Mouse (Mus musculus): ENCODE data around the gene Rpgrip1l. TPM values are rescaled to one million over a fixed set of nuclear protein-coding genes. Genes with fewer than 3 reads are reported as not detected.

Rpgrip1l gene
- polyA plus RNA-seq, 1 experiment from 2014 or later: 17.1 TPM

GRCm38 (mm10) chr8:91205897-91206296 lies 107.2 kb downstream of the Rpgrip1l start:
- Histone ChIP-seq H3K27ac (no peak overlapping the region), H3K27me3 (0 out of 2 replicates have a peak, but pooled peaks cover 3% of the 10 kb centered on the region), H3K4me1 (replicated peaks) (no peaks in the 10 kb centered on the region), H3K9me3 (no peaks in the 10 kb centered on the region), H3K4me2 (no peak overlapping the region), H3K36me3 (no peaks in the 10 kb centered on the region), H3K4me3 (replicated peaks) (no peak overlapping the region), H3K9ac (replicated peaks) (no peak overlapping the region)
- 87% methylated on average over 6 of the region's 6 CpGs for WGBS
- ATAC-seq (ENCODE audit: insufficient number of reproducible peaks, insufficient read depth, low FRiP score, low TSS enrichment, low read depth): no peak

DNA sequence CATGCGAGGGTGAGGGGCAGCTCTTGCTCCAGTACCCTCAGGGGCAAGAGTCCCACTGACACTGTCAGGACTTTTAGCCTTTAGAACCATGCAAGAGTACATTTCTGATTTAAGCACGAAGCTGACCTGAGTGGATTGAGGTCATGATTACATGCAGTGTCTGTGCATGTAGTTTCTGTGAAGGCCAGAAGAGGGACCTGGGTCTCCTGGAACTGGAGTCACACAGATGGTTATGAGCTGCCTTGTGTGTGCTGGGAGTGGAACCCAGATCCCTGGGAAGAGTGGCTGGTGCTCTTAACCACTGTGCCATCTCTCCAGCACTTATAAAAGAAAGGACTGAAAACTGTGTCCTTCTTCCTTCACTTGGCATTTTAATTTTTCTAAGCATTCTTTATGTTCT lies 111.9 kb downstream of the Rpgrip1l start:
- no peak overlapping the region for H3K4me2 ChIP-seq
- no peaks in the 10 kb centered on the region for H3K9me3 ChIP-seq
- H3K9ac ChIP-seq (replicated peaks): no peak overlapping the region
- H3K36me3 ChIP-seq: no peaks in the 10 kb centered on the region
- H3K27ac ChIP-seq: no peak overlapping the region
- no peak for ATAC-seq (ENCODE audit: insufficient number of reproducible peaks, insufficient read depth, low FRiP score, low TSS enrichment, low read depth)
- 74% methylated on average over 2 of the region's 2 CpGs for WGBS
- no peak overlapping the region for H3K4me3 ChIP-seq (replicated peaks)
- H3K4me1 ChIP-seq (replicated peaks): peaks cover 5% of the 10 kb centered on the region; the same call in 1 of the 2 replicates
- peaks cover 9% of the 10 kb centered on the region; the same call in 1 of the 2 replicates for H3K27me3 ChIP-seq

- Histone ChIP-seq H3K27me3 (peaks cover 19% of the 10 kb centered on the region), H3K4me2 (no peak within 1 kb of the TSS), H3K4me3 (replicated peaks) (no peak within 1 kb of the TSS), H3K27ac (no peak within 1 kb of the TSS), H3K9ac (replicated peaks) (no peak within 1 kb of the TSS), H3K9me3 (no peaks in the 10 kb centered on the region), H3K36me3 (no peaks in the 10 kb centered on the region), H3K4me1 (replicated peaks) (peaks cover 5% of the 10 kb centered on the region; the same call in 1 of the 2 replicates)
- WGBS: 91% methylated on average over 7 of the region's 7 CpGs
- ATAC-seq (ENCODE audit: insufficient number of reproducible peaks, insufficient read depth, low FRiP score, low TSS enrichment, low read depth): no peak
Measured at GRCm38 (mm10) chr8:91199876-91200275, 113.2 kb downstream of the Rpgrip1l start, which contains the start of gene Aktip. Gene Aktip (minus strand): TSS chr8:91199976.

DNA sequence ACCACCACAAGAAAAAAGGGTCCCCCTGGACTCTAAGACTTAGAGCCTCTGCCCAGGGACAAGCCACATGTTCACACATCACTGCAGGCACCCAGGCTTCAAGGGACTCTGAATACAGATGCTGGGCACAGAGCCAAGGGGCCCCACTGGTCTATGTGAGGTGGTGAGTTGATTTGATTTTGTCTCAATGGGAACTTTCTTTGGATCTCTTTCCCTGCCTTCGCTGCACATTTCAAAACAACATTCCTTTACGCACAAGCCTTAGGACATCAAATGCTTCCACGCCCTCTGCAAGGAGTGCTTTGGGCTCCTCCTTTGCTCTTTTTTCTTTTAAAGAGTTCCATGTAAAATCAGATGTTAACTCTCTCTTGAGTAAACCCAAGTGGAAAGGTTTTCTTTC lies 115.0 kb downstream of the Rpgrip1l start:
- no peak overlapping the region for H3K4me3 ChIP-seq (replicated peaks)
- H3K36me3 ChIP-seq: no peaks in the 10 kb centered on the region
- H3K9ac ChIP-seq (replicated peaks): no peak overlapping the region
- H3K4me1 ChIP-seq (replicated peaks): peaks cover 5% of the 10 kb centered on the region; the same call in 1 of the 2 replicates
- H3K27me3 ChIP-seq: peaks cover 38% of the 10 kb centered on the region
- ATAC-seq (ENCODE audit: insufficient number of reproducible peaks, insufficient read depth, low FRiP score, low TSS enrichment, low read depth): no peak
- WGBS: 64% methylated on average over 3 of the region's 3 CpGs
- no peak overlapping the region for H3K27ac ChIP-seq
- H3K4me2 ChIP-seq: no peak overlapping the region
- H3K9me3 ChIP-seq: no peaks in the 10 kb centered on the region

- Histone ChIP-seq H3K36me3 (no peaks in the 10 kb centered on the region), H3K4me2 (no peak overlapping the region), H3K9ac (replicated peaks) (no peak overlapping the region), H3K9me3 (no peaks in the 10 kb centered on the region), H3K4me3 (replicated peaks) (no peak overlapping the region), H3K4me1 (replicated peaks) (peaks cover 5% of the 10 kb centered on the region; the same call in 1 of the 2 replicates), H3K27ac (no peak overlapping the region), H3K27me3 (peaks cover 46% of the 10 kb centered on the region)
- no peak for ATAC-seq (ENCODE audit: insufficient number of reproducible peaks, insufficient read depth, low FRiP score, low TSS enrichment, low read depth)
- WGBS: 86% methylated on average over 5 of the region's 5 CpGs
Measured at GRCm38 (mm10) chr8:91197233-91197632, 115.8 kb downstream of the Rpgrip1l start.

DNA sequence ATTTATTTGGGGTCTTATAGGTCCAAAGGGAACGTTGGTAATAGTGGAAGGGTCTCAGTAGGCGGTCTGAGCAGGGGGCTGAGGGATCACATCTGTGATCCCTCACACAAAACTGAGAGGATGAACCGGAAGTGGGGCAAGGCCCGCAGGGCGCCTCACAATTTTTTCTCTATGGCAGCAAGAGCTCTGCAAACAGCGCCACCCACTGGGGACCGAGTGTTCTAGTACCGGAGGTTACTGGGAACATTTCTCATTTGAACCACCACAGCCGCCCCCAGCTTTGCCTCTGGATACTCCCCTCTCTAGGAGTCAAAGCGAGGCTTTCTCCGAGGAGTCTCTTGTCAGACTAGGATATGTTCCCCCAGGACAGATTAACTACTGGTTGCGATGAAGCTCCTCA lies 116.4 kb downstream of the Rpgrip1l start:
- peaks cover 50% of the 10 kb centered on the region for H3K27me3 ChIP-seq
- ATAC-seq (ENCODE audit: insufficient number of reproducible peaks, insufficient read depth, low FRiP score, low TSS enrichment, low read depth): no peak
- H3K9ac ChIP-seq (replicated peaks): no peak overlapping the region
- no peak overlapping the region for H3K27ac ChIP-seq
- H3K4me3 ChIP-seq (replicated peaks): no peak overlapping the region
- H3K36me3 ChIP-seq: no peaks in the 10 kb centered on the region
- H3K4me2 ChIP-seq: no peak overlapping the region
- 82% methylated on average over 12 of the region's 12 CpGs for WGBS
- H3K4me1 ChIP-seq (replicated peaks): peaks cover 5% of the 10 kb centered on the region; the same call in 1 of the 2 replicates
- no peaks in the 10 kb centered on the region for H3K9me3 ChIP-seq

GRCm38 (mm10) chr8:91194081-91194480 lies 119.0 kb downstream of the Rpgrip1l start:
- no peak for ATAC-seq (ENCODE audit: insufficient number of reproducible peaks, insufficient read depth, low FRiP score, low TSS enrichment, low read depth)
- no peaks in the 10 kb centered on the region for H3K9me3 ChIP-seq
- H3K27me3 ChIP-seq: peaks cover 61% of the 10 kb centered on the region
- H3K27ac ChIP-seq: no peak overlapping the region
- no peaks in the 10 kb centered on the region for H3K36me3 ChIP-seq
- no peak overlapping the region for H3K4me3 ChIP-seq (replicated peaks)
- H3K9ac ChIP-seq (replicated peaks): no peak overlapping the region
- H3K4me1 ChIP-seq (replicated peaks): peaks cover 15% of the 10 kb centered on the region
- 88% methylated on average over 2 of the region's 2 CpGs for WGBS
- no peak overlapping the region for H3K4me2 ChIP-seq

DNA sequence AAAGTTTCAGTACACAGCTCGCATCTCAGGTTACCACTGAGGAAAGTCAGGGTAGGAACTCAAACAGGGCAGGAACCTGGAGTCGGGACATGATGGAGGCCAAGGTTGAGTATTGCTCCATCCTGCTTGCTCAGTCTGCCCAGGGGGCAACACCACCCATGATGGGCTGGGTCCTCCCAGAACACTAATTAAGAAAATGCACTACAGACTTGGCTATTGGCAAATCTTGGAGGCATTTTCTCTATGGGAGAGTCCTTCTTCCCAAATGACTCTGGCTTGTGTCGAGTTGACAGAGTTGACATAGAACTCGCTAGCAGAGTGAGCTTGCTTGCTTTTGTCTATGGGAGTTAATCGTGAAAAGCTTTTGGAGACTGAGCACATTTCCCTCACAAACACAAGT lies 120.1 kb downstream of the Rpgrip1l start:
- Histone ChIP-seq H3K27ac (no peak overlapping the region), H3K27me3 (peaks cover 73% of the 10 kb centered on the region), H3K4me3 (replicated peaks) (no peak overlapping the region), H3K9me3 (no peaks in the 10 kb centered on the region), H3K4me2 (no peak overlapping the region), H3K36me3 (no peaks in the 10 kb centered on the region), H3K9ac (replicated peaks) (no peak overlapping the region), H3K4me1 (replicated peaks) (peaks cover 13% of the 10 kb centered on the region)
- no peak for ATAC-seq (ENCODE audit: insufficient number of reproducible peaks, insufficient read depth, low FRiP score, low TSS enrichment, low read depth)
- 78% methylated on average over 5 of the region's 5 CpGs for WGBS

DNA sequence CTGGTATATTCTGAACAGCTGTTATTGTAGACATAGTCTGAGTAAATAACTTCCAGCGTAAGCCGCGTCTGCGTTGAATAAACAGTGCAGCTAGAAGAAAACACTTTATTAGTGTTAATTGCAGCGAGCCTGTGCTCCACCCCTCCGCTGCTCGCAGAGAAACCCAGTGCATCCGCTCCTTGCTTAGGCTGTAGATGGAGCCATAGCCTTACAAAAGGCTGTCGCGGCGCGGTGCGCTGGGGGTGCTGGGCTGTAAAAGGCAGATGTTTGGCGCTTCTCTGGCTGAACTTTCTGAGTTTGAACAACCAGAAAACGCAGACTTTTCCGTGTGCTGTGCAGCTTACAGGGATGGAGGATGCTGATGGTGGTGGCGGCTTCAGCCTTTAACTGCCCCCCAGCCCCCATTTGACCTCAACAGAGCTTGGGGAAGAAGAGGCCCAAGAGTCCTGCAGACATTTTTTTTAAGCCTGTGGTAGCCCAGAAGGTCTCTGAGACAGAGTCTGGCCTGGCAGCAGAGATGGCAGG lies 122.2 kb downstream of the Rpgrip1l start:
- H3K4me3 ChIP-seq (replicated peaks): peak overlapping the region; percentile 18; the same call in 1 of the 2 replicates
- H3K36me3 ChIP-seq: no peaks in the 10 kb centered on the region
- H3K9me3 ChIP-seq: no peaks in the 10 kb centered on the region
- 0% methylated on average over 17 of the region's 17 CpGs for WGBS
- no peak overlapping the region for H3K27ac ChIP-seq
- H3K4me1 ChIP-seq (replicated peaks): peaks cover 16% of the 10 kb centered on the region
- peak overlapping the region; percentile 47 for H3K4me2 ChIP-seq
- peak overlapping the region; percentile 47; the same call in 1 of the 2 replicates for H3K9ac ChIP-seq (replicated peaks)
- 0 out of 2 replicates have a peak, but pooled peaks have one; percentile 37 for ATAC-seq (ENCODE audit: insufficient number of reproducible peaks, insufficient read depth, low FRiP score, low TSS enrichment, low read depth)
- peaks cover 75% of the 10 kb centered on the region for H3K27me3 ChIP-seq

DNA sequence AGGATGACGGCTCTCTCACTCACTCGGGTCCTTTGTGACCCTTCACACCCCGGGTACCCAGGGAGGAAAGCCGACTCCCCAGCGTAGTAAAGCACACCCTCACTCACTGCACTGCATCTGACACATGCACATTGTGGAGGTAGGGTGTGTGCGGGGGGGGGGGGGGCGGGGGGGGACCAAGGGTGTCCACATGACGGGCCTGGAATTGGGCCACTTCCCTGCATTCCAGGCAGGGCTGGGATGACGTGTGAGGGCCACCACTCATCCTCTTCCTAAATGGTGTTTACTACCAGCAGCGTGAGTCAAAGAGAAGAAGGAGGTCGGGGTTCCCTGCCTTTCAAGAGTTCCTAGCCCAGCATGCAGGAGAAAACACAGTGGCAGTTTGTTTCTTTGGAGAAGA lies 124.9 kb downstream of the Rpgrip1l start:
- 67% methylated on average over 10 of the region's 11 CpGs for WGBS
- Histone ChIP-seq H3K36me3 (no peaks in the 10 kb centered on the region), H3K9me3 (no peaks in the 10 kb centered on the region), H3K4me2 (no peak overlapping the region), H3K27ac (no peak overlapping the region), H3K9ac (replicated peaks) (no peak overlapping the region), H3K4me1 (replicated peaks) (peaks cover 16% of the 10 kb centered on the region), H3K27me3 (peaks cover 49% of the 10 kb centered on the region), H3K4me3 (replicated peaks) (no peak overlapping the region)
- ATAC-seq (ENCODE audit: insufficient number of reproducible peaks, insufficient read depth, low FRiP score, low TSS enrichment, low read depth): no peak

DNA sequence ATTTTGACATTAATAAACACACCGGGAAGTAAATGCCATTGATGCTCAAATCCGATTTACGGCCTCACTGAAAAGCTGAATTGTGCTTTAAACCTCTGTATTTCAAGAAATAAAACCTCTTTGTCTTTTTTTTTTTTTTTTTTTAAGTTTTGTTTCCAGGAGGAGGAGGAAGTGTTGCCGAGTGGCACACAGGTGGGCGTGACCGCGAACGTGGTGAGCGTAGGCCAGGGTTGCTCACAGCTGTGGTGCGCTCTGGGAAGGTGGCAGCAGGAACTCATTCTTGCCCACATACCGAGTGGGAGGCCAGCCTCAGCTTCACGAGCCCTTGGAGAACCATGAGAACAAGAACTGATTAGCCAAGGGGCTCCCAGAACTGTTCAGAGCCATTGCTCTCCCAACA lies 126.7 kb downstream of the Rpgrip1l start:
- H3K36me3 ChIP-seq: no peaks in the 10 kb centered on the region
- H3K9me3 ChIP-seq: no peaks in the 10 kb centered on the region
- ATAC-seq (ENCODE audit: insufficient number of reproducible peaks, insufficient read depth, low FRiP score, low TSS enrichment, low read depth): no peak
- no peak overlapping the region for H3K27ac ChIP-seq
- 70% methylated on average over 12 of the region's 12 CpGs for WGBS
- H3K4me3 ChIP-seq (replicated peaks): no peak overlapping the region
- peaks cover 16% of the 10 kb centered on the region for H3K4me1 ChIP-seq (replicated peaks)
- no peak overlapping the region for H3K9ac ChIP-seq (replicated peaks)
- peaks cover 35% of the 10 kb centered on the region for H3K27me3 ChIP-seq
- no peak overlapping the region for H3K4me2 ChIP-seq

GRCm38 (mm10) chr8:91177708-91178107 lies 135.4 kb downstream of the Rpgrip1l start:
- ATAC-seq (ENCODE audit: insufficient number of reproducible peaks, insufficient read depth, low FRiP score, low TSS enrichment, low read depth): peak; percentile 20; the same call in 1 of the 2 replicates
- no peaks in the 10 kb centered on the region for H3K36me3 ChIP-seq
- H3K9ac ChIP-seq (replicated peaks): no peak overlapping the region
- H3K4me1 ChIP-seq (replicated peaks): no peaks in the 10 kb centered on the region
- H3K4me3 ChIP-seq (replicated peaks): no peak overlapping the region
- no peak overlapping the region for H3K4me2 ChIP-seq
- 40% methylated on average over 1 of the region's 1 CpGs for WGBS
- no peaks in the 10 kb centered on the region for H3K9me3 ChIP-seq
- H3K27me3 ChIP-seq: peaks cover 27% of the 10 kb centered on the region
- H3K27ac ChIP-seq: no peak overlapping the region

All from limb, embryonic 12.5 days (tissue).